Mouse (Mus musculus) layer of hippocampus, adult 2 months (tissue): Measurements from ENCODE around the gene Fasn. TPM values are rescaled to one million over a fixed set of nuclear protein-coding genes. Genes with fewer than 3 reads are reported as not detected.
"Not testable (repeated sequence)": the region's sequence is repeated elsewhere in the genome, so short reads cannot be mapped to it uniquely, and the experiment has no call there.

ENCODE experiments used
- DNase-seq, 2 experiments: peaks; one replicate each; pipeline ENCODE4 v3.0.0; 2022; ENCODE audit warnings: low spot score in 2 of 2
- H3K27ac ChIP-seq: fragments of 200-600 bp; 2 replicates; pipeline ENCODE4 v1.8.1; 2022
- H3K4me3 ChIP-seq: fragments of 200-600 bp; 2 replicates; pipeline ENCODE4 v1.8.1; 2022; ENCODE audit warnings: mild to moderate bottlenecking
- CTCF ChIP-seq: fragments of 200-600 bp; conservative IDR thresholded peaks from 2 replicates; pipeline ENCODE4 v1.8.1; 2022; ENCODE audit warnings: antibody characterized with exemption, mild to moderate bottlenecking, moderate library complexity
- total RNA-seq, 2 experiments: library from RNA; stranded (reverse); gene quantifications; 2 replicates each; pipeline ENCODE4 v1.2.3; 2021

Fasn gene
- total RNA-seq, 2 experiments from 2014 or later: 184 to 185 TPM

GRCm38 (mm10) chr11:120846725-120847475 is 22.6 kb upstream of the Fasn start:
- DNase-seq: no peak
- no peak for TF ChIP-seq CTCF
- Histone ChIP-seq H3K4me3 (no peak overlapping the region), H3K27ac (no peak overlapping the region)

DNA sequence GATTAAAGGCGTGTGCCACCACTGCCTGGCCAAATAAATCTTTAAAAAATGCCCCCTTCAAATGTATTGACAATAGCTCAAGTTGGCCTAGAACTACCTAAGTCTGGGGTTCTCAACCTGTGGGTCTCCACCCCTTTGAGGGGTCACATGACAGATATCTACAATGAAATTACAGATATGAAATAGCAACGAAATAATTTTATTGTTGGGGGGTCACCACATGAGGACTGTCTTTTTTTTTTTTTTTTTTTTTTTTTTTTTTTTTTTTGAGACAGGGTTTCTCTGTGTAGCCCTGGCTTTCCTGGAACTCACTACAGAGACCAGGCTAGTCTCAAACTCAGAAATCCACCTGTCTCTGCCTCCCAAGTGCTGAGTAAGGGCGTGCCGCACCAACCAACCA is 20.0 kb upstream of the Fasn start:
- no peak for DNase-seq
- Histone ChIP-seq H3K27ac (no peak overlapping the region), H3K4me3 (no peak overlapping the region)
- no peak for TF ChIP-seq CTCF

GRCm38 (mm10) chr11:120833555-120834280 is 9.4 kb upstream of the Fasn start:
- TF ChIP-seq CTCF: no peak
- Histone ChIP-seq H3K27ac (peak overlapping the region; percentile 18; the same call in 1 of the 2 replicates), H3K4me3 (no peak overlapping the region)
- no peak for DNase-seq

DNA sequence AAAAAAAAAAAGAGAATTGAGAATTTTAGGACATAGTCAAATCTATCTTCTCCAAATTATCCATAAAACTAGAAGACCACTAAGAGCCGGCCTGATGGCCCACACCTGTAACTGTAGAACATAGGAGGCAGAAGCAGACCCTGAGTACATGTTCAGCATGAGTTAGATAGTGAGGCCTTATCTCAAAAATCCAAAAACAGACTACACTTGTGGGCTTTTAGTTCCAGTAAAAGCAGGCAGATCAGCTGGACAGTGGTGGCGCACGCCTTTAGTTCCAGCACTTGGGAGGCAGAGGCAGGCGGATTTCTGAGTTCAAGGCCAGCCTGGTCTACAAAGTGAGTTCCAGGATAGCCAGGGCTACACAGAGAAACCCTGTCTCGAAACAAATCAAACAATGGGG is 8.6 kb upstream of the Fasn start:
- not testable (repeated sequence) for DNase-seq, H3K27ac ChIP-seq, H3K4me3 ChIP-seq

- Histone ChIP-seq H3K27ac (no peak overlapping the region), H3K4me3 (no peak overlapping the region)
- TF ChIP-seq CTCF: no peak
- no peak for DNase-seq
Observed at GRCm38 (mm10) chr11:120831659-120832440, 7.5 kb upstream of the Fasn start.

GRCm38 (mm10) chr11:120830686-120831085 is 6.3 kb upstream of the Fasn start:
- Histone ChIP-seq H3K27ac (no peak overlapping the region), H3K4me3 (no peak overlapping the region)
- no peak for TF ChIP-seq CTCF
- DNase-seq: no peak

- Histone ChIP-seq H3K27ac (no peak overlapping the region), H3K4me3 (no peak overlapping the region)
- no peak for TF ChIP-seq CTCF
- no peak for DNase-seq
Observed at GRCm38 (mm10) chr11:120829757-120830532, 5.6 kb upstream of the Fasn start.

- no peak for DNase-seq
- Histone ChIP-seq H3K4me3 (no peak overlapping the region), H3K27ac (no peak overlapping the region)
- no peak for TF ChIP-seq CTCF
Observed at GRCm38 (mm10) chr11:120828416-120828815, 4.1 kb upstream of the Fasn start.

DNA sequence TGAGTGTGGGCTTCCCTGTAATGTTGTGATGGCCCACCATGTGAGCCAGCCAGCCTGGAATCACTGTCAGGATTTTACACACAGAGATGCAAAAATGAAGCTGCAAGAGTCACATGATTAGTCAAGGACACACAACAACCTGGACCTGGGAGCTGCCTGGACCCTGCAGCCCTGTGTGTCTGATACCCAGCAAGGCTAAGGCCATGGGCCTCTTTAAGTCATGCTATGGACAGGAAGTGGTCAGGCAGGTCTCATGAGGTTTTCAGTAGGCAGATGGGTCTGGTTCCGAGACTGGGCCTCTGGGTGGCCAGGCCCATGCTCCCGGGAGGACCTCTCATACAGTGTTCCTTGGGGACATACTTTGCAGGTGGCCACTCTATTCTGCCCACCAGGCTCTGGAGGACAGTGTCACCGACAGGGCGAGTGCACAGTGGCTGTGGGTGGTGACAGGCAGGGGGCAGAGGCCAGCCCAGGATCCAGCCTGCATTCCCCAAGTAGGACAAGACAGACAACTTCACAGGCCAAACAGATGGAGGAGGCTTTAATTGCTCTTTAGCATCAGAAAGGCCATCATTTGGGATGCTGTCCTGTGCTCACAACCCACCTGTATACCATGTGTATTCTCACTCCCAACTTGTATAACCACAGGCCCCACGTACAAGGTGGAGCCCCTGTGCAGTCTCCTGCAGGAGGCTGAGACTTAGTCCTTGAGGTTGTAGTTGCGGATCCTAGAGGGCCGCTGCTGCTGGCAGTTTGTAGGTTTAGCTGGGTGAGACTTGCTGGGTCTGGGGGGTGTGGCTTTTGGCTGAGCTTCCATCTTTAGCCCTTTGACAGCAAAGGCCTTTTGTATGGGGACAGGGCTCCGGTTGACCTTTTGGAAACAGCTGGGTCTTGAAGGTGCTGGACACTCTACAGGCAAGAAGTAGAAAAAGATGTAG is 1.9 kb upstream of the Fasn start:
- H3K4me3 ChIP-seq: no peak overlapping the region
- peak overlapping the region; percentile 100 for H3K27ac ChIP-seq
- DNase-seq: no peak
- no peak for TF ChIP-seq CTCF

GRCm38 (mm10) chr11:120825289-120825863 is 1.0 kb upstream of the Fasn start:
- TF ChIP-seq CTCF: no peak
- DNase-seq: no peak
- Histone ChIP-seq H3K27ac (peak overlapping the region; percentile 100), H3K4me3 (peak overlapping the region; percentile 67; the same call in 1 of the 2 replicates)

DNA sequence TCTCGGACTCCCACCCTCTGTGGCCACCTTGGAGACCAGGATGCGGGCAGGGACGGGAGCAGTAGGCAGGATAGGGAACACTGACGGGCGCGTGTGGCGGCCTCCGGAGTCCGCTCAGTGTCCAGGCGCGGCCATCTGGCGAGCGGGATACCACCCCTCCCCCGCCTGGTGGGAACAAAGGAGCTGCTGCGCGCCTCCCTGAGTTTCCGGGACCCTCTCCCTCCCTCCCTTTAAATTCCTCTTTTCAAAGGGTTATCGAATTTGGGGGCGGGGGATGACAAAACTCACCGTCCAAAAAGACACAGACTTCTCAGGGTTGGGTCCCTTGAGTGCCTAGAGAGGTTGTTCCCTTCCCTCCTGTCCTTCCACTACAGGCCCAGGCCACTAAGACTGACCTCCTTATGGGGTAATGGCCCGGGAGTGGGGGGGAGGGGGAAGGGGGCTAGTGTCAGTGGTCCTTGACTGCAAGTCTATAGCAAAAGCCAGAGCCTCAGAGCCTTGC is 491 bp upstream of the Fasn start:
- TF ChIP-seq CTCF: no peak
- DNase-seq: no peak
- Histone ChIP-seq H3K27ac (peak overlapping the region; percentile 100), H3K4me3 (peak overlapping the region; percentile 67)
